Mouse (Mus musculus) hindbrain, embryonic 16.5 days (tissue): ENCODE data around the gene Tubgcp6. TPM values are rescaled to one million over a fixed set of nuclear protein-coding genes. Genes with fewer than 3 reads are reported as not detected.

Experiments used
- ATAC-seq: fragments of 200-750 bp; cut with Nextera tagmentation; 2 replicates; pipeline ENCODE4 v1.8.0; 2017; ENCODE audit warnings: moderate TSS enrichment, moderate library complexity
- H3K27ac ChIP-seq: fragments of 300-500 bp; sonication (generic); 2 replicates; pipeline ENCODE4 v1.5.1; 2014; ENCODE audit warnings: low read depth, mild to moderate bottlenecking, control low read depth, low read length, moderate library complexity
- H3K27me3 ChIP-seq: fragments of 300-500 bp; sonication (generic); replicated peaks from 2 replicates; pipeline ENCODE4 v1.6.1; 2014; ENCODE audit warnings: low read length; ENCODE audit not compliant: control insufficient read depth, insufficient read depth
- H3K36me3 ChIP-seq: fragments of 300-500 bp; sonication (generic); 2 replicates; pipeline ENCODE4 v1.6.1; 2014; ENCODE audit warnings: mild to moderate bottlenecking, low read length, moderate library complexity, mixed read lengths; ENCODE audit not compliant: control insufficient read depth, insufficient read depth
- H3K4me1 ChIP-seq: fragments of 300-500 bp; sonication (generic); 2 replicates; pipeline ENCODE4 v1.6.1; 2014; ENCODE audit warnings: low read depth, low read length; ENCODE audit not compliant: control insufficient read depth, insufficient read depth
- H3K4me2 ChIP-seq: fragments of 300-500 bp; sonication (generic); 2 replicates; pipeline ENCODE4 v1.6.1; 2014; ENCODE audit warnings: mild to moderate bottlenecking, low read length, control low read depth, moderate library complexity
- H3K4me3 ChIP-seq: fragments of 300-500 bp; sonication (generic); 2 replicates; pipeline ENCODE4 v1.5.1; 2014; ENCODE audit warnings: mild to moderate bottlenecking, low read length, control low read depth, moderate library complexity
- H3K9ac ChIP-seq: fragments of 300-500 bp; sonication (generic); 2 replicates; pipeline ENCODE4 v1.6.1; 2014; ENCODE audit warnings: low read depth, mild to moderate bottlenecking, control low read depth, low read length, moderate library complexity
- H3K9me3 ChIP-seq: fragments of 300-500 bp; sonication (generic); 2 replicates; pipeline ENCODE4 v1.6.1; 2014; ENCODE audit warnings: mild to moderate bottlenecking, low read length, moderate library complexity; ENCODE audit not compliant: control insufficient read depth
- WGBS: fragments of 180-500 bp; shearing (Covaris S2); extraction: QIAGEN DNeasy Blood & Tissue Kit; methylation state at CpG from one replicate; pipeline ENCODE4 v1.1.7; 2014; 5-methylcytosine and 5-hydroxymethylcytosine counted together
- microRNA-seq: library from miRNA; unstranded; fragments of <30 nt; microRNA quantifications from one replicate; pipeline ENCODE4, GENCODE M21; 2017
- polyA plus RNA-seq: library from polyadenylated mRNA; unstranded; fragments of >200 nt; fragmentation: Nextera tagmentation; extraction: Ambion mirVana; gene quantifications from 2 replicates; pipeline ENCODE4 v1.2.1, GENCODE M21; 2015

Gene Tubgcp6
- polyA plus RNA-seq, 1 experiment from 2014 or later = 15.2 TPM

DNA sequence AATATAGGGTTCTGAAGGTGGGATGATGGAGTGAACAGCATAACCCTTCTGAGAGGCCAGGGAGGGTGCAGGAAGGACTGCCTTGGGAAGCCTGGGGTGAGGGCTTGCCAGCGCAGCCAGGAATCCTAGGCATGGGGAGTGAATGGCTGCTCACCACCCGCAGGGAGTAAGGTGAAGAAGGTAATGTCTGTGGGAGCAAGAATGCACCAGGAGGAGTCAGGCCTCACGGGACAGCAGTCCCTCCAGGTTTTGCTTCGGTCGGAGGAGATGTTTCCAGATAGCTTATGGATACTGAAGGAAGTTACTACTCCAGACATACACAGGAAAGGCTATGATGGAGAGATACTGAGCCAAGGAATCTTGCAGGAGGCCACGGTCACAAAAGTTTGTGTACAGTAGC is 64.2 kb downstream of the Tubgcp6 start:
- no peak for ATAC-seq
- Histone ChIP-seq H3K36me3 (no peaks in the 10 kb centered on the region), H3K27me3 (no peaks in the 10 kb centered on the region), H3K4me2 (peak overlapping the region; percentile 81), H3K9me3 (no peaks in the 10 kb centered on the region), H3K4me1 (peaks cover 15% of the 10 kb centered on the region), H3K4me3 (peak overlapping the region; percentile 74), H3K27ac (peak overlapping the region; percentile 81), H3K9ac (peak overlapping the region; percentile 88)
- 32% methylated on average over 6 of the region's 6 CpGs for WGBS

GRCm38 (mm10) chr15:89054666-89055065 is 68.2 kb downstream of the Tubgcp6 start:
- no peak overlapping the region for H3K9ac ChIP-seq
- H3K27ac ChIP-seq = no peak overlapping the region
- peaks cover 4% of the 10 kb centered on the region; the same call in 1 of the 2 replicates for H3K4me1 ChIP-seq
- H3K27me3 ChIP-seq = no peaks in the 10 kb centered on the region
- H3K4me3 ChIP-seq = no peak overlapping the region
- H3K4me2 ChIP-seq = no peak overlapping the region
- H3K9me3 ChIP-seq = no peaks in the 10 kb centered on the region
- no peaks in the 10 kb centered on the region for H3K36me3 ChIP-seq
- 95% methylated on average over 7 of the region's 7 CpGs for WGBS
- ATAC-seq = no peak

Small RNA genes lying within 50 kb of the gene (microRNA-seq; reads per million reads assigned to microRNA genes)
- gene Mir7118 = 0.83 reads per million

Other genes with a start within 250 kb of the Tubgcp6 start
- gene Ttll8, start 168.7 kb downstream of the Tubgcp6 start, polyA plus RNA-seq = 0.06 and 0.13 TPM in 2 replicates
- 39.1 and 52.9 TPM in 2 replicates for gene Mlc1, start 144.1 kb downstream of the Tubgcp6 start, polyA plus RNA-seq
- 0.05 and 0.09 TPM in 2 replicates for gene Mov10l1, start 140.2 kb downstream of the Tubgcp6 start, polyA plus RNA-seq
- gene Panx2, start 63.4 kb downstream of the Tubgcp6 start, polyA plus RNA-seq = 9.5 and 11.9 TPM in 2 replicates
- gene Trabd, start 48.0 kb downstream of the Tubgcp6 start, polyA plus RNA-seq = 39.2 and 39.5 TPM in 2 replicates
- 16.4 and 17.9 TPM in 2 replicates for gene Selenoo, start 34.0 kb downstream of the Tubgcp6 start, polyA plus RNA-seq
- gene Hdac10, start 5.6 kb upstream of the Tubgcp6 start, polyA plus RNA-seq = 27.3 and 29.2 TPM in 2 replicates
- gene Mapk12, start 17.6 kb upstream of the Tubgcp6 start, polyA plus RNA-seq = 4.1 and 4.4 TPM in 2 replicates
- 23.7 and 28.3 TPM in 2 replicates for gene Mapk11, start 26.5 kb upstream of the Tubgcp6 start, polyA plus RNA-seq
- gene Plxnb2, start 57.7 kb upstream of the Tubgcp6 start, polyA plus RNA-seq = 85.2 and 106 TPM in 2 replicates
- 86.6 and 93.2 TPM in 2 replicates for gene Dennd6b, start 73.4 kb upstream of the Tubgcp6 start, polyA plus RNA-seq
- gene Ppp6r2, start 88.4 kb upstream of the Tubgcp6 start, polyA plus RNA-seq = 59.4 and 71.5 TPM in 2 replicates
- gene Sbf1, start 192.2 kb upstream of the Tubgcp6 start, polyA plus RNA-seq = 93.2 and 102 TPM in 2 replicates
- not detected in 2 replicates for gene Adm2, start 199.6 kb upstream of the Tubgcp6 start, polyA plus RNA-seq
- gene Miox, start 211.3 kb upstream of the Tubgcp6 start, polyA plus RNA-seq = not detected in 2 replicates
- gene Lmf2, start 232.5 kb upstream of the Tubgcp6 start, polyA plus RNA-seq = 33.0 and 38.5 TPM in 2 replicates
- 115 and 122 TPM in 2 replicates for gene Ncaph2, start 232.6 kb upstream of the Tubgcp6 start, polyA plus RNA-seq